Mouse (Mus musculus): Measurements from ENCODE around the gene Arhgef25. TPM values are rescaled to one million over a fixed set of nuclear protein-coding genes. Genes with fewer than 3 reads are reported as not detected.

Gene Arhgef25
- total RNA-seq, 2 experiments from 2014 or later: 65.2 to 69.1 TPM

Other genes starting within 250 kb of the Arhgef25 start
- gene Ctdsp2, start 211.4 kb downstream of the Arhgef25 start, total RNA-seq (2021): 10 to 100 TPM; 54.2 to 62.9 TPM
- gene Avil, start 189.4 kb downstream of the Arhgef25 start, total RNA-seq (2021): under 1 TPM; 0.14 to 0.17 TPM
- 10 to 100 TPM; 28.6 to 31.0 TPM for gene Tsfm, start 159.2 kb downstream of the Arhgef25 start, total RNA-seq (2021)
- 10 to 100 TPM; 10.7 to 12.4 TPM for gene Mettl1, start 148.7 kb downstream of the Arhgef25 start, total RNA-seq (2021)
- gene Eef1akmt3, start 148.6 kb downstream of the Arhgef25 start, total RNA-seq (2021): under 1 TPM; 0.28 to 0.49 TPM
- gene Cyp27b1, start 141.8 kb downstream of the Arhgef25 start, total RNA-seq (2021): under 1 TPM; 0.36 to 0.49 TPM
- 10 to 100 TPM; 49.6 to 49.8 TPM for gene March9, start 129.9 kb downstream of the Arhgef25 start, total RNA-seq (2021)
- 100 to 1,000 TPM; 114 to 123 TPM for gene Cdk4, start 126.5 kb downstream of the Arhgef25 start, total RNA-seq (2021)
- gene Tspan31, start 119.8 kb downstream of the Arhgef25 start, total RNA-seq (2021): 10 to 100 TPM; 65.2 to 67.9 TPM
- 100 to 1,000 TPM; 558 to 572 TPM for gene Agap2, start 114.8 kb downstream of the Arhgef25 start, total RNA-seq (2021)
- 100 to 1,000 TPM; 103 to 107 TPM for gene Os9, start 69.0 kb downstream of the Arhgef25 start, total RNA-seq (2021)
- 100 to 1,000 TPM; 105 to 107 TPM for gene B4galnt1, start 24.9 kb downstream of the Arhgef25 start, total RNA-seq (2021)
- 1 to 10 TPM; 1.0 to 1.2 TPM for gene Slc26a10, start 9.4 kb downstream of the Arhgef25 start, total RNA-seq (2021)
- gene Dtx3, start 5.6 kb upstream of the Arhgef25 start, total RNA-seq (2021): 100 to 1,000 TPM; 182 to 185 TPM
- 10 to 100 TPM; 42.2 to 47.4 TPM for gene Pip4k2c, start 21.5 kb upstream of the Arhgef25 start, total RNA-seq (2021)
- 100 to 1,000 TPM; 468 to 479 TPM for gene Kif5a, start 73.3 kb upstream of the Arhgef25 start, total RNA-seq (2021)
- gene Dctn2, start 76.3 kb upstream of the Arhgef25 start, total RNA-seq (2021): 100 to 1,000 TPM; 322 to 330 TPM
- gene Mbd6, start 98.9 kb upstream of the Arhgef25 start, total RNA-seq (2021): 10 to 100 TPM; 37.4 to 45.5 TPM
- gene Mars, start 121.7 kb upstream of the Arhgef25 start, total RNA-seq (2021): 10 to 100 TPM; 59.1 to 62.0 TPM
- gene Arhgap9, start 131.9 kb upstream of the Arhgef25 start, total RNA-seq (2021): under 1 TPM; 0.92 to 0.93 TPM
- gene Gli1, start 151.9 kb upstream of the Arhgef25 start, total RNA-seq (2021): 1 to 10 TPM; 1.5 to 1.7 TPM
- under 1 TPM in 1 of 2 experiments, not detected in 1; 0.08 TPM for gene Inhbe, start 164.3 kb upstream of the Arhgef25 start, total RNA-seq (2021)
- gene Inhbc, start 180.3 kb upstream of the Arhgef25 start, total RNA-seq (2021): not detected
- 100 to 1,000 TPM; 288 to 322 TPM for gene R3hdm2, start 190.2 kb upstream of the Arhgef25 start, total RNA-seq (2021)